Mouse (Mus musculus): Measurements from ENCODE around the gene Frmd6.

The Frmd6 gene

DNA sequence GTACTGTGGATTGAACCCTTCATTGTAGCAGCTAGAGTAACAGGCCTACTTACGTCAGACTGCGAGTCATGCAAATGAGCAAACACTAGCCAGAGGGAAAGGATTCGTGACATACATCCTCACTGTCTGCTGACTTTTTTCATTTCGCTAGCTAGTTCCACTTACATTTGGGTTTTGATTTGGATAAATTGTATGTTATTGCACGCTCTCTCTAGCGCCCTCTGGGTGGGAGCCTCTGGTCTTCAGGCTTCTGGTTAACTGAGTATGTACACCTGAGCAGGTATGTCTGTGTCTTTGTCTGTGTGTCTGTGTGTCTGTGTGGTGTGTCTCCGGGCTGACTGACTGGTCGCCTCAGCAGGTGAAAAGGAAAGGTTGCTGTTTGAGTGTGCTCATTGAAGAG is 72.1 kb downstream of the Frmd6 start:
- DNase-seq (ENCODE audit: low spot score): no peak

DNA sequence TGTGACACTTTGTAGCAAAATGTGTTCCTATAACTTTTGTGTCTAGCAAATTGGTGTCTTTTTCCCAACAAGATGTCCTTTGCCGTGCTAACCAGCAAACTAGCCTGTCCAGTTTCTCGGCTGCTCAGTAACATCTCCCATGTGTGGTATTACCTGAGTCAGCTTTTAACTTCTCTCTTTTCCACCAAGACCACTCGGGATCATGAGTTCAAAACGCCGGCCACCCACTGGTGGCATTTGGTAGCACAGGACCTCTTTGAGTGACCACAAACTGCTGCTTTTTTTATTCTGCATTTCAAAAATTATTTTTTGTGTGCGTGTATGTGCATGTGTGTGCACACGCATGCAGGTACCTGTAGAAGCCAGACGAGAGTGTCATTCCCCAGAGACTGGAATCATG is 73.1 kb downstream of the Frmd6 start:
- no peak for DNase-seq (ENCODE audit: low spot score)

- no peak for DNase-seq (ENCODE audit: low spot score)
Observed at GRCm38 (mm10) chr12:70904471-70904870, 79.2 kb downstream of the Frmd6 start.

DNA sequence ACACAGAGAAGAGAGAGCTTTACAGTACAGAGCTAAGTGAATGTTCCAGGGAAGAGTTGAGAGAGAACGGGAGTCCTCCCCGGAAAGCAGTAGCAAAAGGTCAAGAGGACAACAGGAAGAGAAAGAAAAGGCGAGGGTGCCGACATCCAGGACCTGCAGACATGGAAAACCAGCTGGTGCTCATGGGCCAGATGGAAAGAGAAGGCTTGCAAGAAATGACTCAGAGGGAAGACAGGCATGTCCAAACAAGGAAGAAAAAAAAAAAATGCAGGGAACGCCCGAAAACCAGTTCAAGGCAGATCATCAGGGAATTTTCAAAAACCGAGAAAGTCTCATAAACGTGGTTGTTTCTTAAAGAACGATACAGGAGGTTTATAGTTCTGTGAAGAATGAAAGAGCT is 81.6 kb downstream of the Frmd6 start:
- DNase-seq (ENCODE audit: low spot score): no peak

GRCm38 (mm10) chr12:70907651-70908050 is 82.3 kb downstream of the Frmd6 start:
- DNase-seq (ENCODE audit: low spot score): no peak

GRCm38 (mm10) chr12:70908076-70908475 is 82.8 kb downstream of the Frmd6 start:
- no peak for DNase-seq (ENCODE audit: low spot score)

GRCm38 (mm10) chr12:70910241-70910720 is 85.0 kb downstream of the Frmd6 start:
- peak; percentile 68 for DNase-seq (ENCODE audit: low spot score)

GRCm38 (mm10) chr12:70911029-70911428 is 85.7 kb downstream of the Frmd6 start:
- peak; percentile 78 for DNase-seq (ENCODE audit: low spot score)

DNA sequence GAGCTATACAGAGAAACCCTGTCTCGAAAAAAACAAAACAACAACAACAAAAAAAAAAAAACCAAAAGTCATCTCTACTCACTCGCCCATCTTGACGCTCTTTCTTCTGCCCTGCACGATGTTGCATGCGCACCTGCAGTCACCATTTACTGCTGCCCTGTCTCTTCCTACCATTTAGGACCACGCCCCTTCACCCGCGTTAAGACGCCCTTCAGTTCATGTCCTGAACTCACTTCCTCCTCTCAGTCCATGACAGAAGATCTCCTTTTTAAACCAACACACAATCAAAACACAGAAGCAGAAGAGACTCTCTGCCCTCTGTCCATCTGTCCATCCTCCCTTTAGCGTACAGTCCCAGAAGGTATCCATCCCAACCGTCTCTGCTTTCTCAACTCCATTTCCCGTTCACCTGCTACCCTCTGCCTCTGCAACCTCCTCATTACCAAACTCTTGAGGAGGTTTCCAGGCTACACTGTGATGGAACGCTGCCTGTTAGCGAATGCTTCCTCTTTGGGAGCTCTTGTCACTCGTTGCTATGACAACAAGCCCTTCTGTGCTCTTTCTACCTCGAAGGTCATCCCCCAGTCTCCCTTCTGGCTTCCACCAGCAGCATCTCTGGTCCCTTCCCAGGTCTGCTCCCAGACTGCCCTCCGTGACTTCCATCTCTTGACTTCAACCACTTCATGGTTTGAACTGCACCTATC is 86.5 kb downstream of the Frmd6 start:
- no peak for DNase-seq (ENCODE audit: low spot score)

GRCm38 (mm10) chr12:70913429-70913828 is 88.1 kb downstream of the Frmd6 start:
- peak; percentile 59 for DNase-seq (ENCODE audit: low spot score)

DNA sequence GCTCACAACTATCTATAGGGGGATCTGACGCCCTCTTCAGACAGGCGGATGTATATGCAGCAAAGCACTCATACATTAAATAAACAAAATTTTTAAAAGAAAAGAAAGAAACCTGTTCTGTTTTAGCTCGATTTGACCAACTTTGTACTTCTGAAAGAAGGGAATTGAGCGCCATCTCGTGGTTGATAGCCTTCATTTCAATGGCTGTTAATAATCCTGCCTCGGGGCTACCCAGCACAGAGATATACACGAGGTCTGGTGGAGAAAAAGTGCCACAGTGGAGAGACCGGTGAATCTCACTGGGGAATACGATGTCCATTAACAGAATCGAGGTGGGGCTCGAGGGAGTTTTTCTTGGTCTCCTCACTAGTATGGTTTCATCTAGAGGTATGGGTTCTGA is 89.1 kb downstream of the Frmd6 start:
- no peak for DNase-seq (ENCODE audit: low spot score)

- DNase-seq (ENCODE audit: low spot score): no peak
Observed at GRCm38 (mm10) chr12:70929781-70930180, 104.5 kb downstream of the Frmd6 start.

DNA sequence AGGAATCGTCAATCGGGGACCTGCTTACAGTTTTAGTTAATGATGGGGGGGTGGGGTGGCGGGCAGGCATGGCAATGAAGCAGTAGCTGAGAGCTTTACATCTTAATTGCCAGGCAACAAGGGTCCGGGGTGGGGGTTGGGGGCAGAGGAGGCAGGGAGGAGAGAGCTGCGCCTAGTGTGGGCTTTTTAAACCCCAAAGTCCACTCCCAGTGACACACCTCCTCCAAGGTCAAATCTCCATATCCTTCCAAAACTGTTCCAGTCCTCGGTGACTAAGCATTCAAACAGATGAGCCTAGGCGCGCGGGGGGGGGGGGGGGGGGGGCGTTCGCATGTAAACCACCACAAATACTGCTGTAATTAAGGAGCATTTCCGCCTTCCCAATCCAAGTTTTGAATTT is 111.8 kb downstream of the Frmd6 start:
- DNase-seq (ENCODE audit: low spot score): peak; percentile 14

DNA sequence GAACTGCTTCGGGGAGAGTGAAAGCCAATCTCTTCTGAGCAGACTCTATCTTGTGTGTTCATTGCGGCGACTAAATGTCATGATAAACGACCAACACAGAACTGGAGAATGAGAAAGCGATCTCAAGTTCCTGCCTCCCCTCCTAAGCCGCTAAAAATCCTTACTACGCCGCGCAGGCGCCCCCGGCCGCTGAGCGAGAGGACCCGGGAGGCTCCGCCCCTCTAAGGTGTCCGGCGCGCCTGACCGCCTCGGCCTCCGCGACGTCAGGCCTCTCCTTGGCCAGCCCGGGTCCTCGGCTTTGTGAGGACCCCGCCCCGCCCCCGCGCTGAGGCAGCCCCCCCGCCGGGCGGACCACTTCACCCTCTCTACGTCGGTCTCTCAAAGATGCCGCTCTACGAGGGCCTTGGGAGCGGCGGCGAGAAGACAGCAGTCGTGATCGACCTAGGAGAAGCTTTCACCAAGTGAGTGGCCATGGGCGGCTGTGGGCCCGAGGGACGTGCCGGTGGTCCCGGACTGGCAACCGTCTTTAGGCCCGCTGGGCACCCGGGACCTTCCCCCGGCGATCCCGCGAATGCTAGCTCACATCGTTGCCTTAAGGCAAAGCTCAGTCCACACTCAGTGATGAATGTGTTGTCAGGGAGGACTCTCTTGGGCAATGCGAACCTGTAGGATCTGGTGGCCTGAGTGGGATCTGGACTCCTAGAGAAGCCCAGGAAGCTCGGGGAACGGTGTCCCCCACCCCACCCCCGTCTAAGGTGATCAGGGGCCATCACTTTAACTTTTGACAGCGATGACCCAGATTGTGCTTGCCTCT is 112.5 kb downstream of the Frmd6 start, which contains the start of gene Actr10:
TSS of gene Actr10 (plus strand) at position 287 of the 814 bp plus-strand sequence.
- DNase-seq (ENCODE audit: low spot score): peak; percentile 92

GRCm38 (mm10) chr12:70940806-70941205 is 115.5 kb downstream of the Frmd6 start:
- DNase-seq (ENCODE audit: low spot score): no peak

DNA sequence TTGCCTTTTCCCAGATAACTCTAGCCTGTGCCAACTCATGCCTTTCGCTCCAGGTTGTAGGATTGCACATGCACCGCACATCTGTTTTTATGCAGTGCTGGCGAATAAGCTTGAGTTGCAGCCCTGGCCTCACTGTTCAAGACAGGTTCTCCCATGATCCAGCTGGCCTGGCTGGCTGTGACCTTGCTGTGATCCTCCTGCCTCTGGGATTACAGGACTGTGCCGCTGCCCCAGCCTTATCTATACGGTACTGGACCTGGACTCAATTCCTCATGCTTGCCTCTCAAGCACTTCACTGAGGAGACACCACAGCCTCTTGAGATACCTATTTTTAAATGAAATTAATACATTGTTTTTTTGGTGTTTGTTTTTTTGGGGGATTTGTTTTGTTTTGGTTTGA is 118.9 kb downstream of the Frmd6 start:
- no peak for DNase-seq (ENCODE audit: low spot score)

DNA sequence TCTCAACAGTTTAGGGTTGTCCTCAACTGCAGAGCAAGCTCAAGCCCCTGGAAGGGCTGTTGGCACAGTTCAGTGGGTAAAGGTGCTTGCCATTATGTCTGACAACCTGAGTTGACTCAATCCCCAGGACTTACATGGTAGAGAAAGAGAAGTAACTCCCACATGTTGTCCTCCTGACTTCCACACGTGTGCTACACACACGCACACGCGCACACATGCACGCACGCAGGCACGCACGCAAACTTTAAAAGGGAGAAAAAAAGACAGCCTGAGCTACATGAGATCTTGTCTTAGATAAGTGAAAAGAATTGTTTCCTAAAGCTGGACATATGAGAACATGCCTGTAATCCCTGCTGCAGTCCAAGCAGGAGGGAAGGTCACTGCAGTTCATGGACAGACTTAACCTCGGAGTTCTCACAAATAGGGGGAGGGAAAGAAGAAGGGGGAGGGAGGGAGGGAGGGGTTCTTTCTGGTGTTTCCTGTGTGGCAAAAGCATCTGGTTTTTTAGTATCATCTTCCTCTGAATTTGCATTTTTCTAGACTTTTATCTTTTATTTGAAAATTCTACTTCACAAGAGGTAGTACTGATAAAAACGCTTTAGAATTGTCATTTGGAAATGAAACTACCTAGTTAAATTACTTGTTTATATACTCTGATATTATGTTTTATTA is 121.4 kb downstream of the Frmd6 start:
- no peak for DNase-seq (ENCODE audit: low spot score)
